Mouse (Mus musculus): ENCODE data around the gene C1qa.

- no peak for TF ChIP-seq CHD2 (IDR thresholded peaks at IDR 0.05; ENCODE audit: low read depth, low read length)
- no peak for TF ChIP-seq ZC3H11A (IDR thresholded peaks at IDR 0.05; ENCODE audit: borderline replicate concordance, low read depth, low read length)
Observed at GRCm38 (mm10) chr4:136943175-136943574, 44.6 kb upstream of the C1qa start.

Data from ES-E14 (cell line).